Mouse (Mus musculus) granulocyte monocyte progenitor cell, adult 5-6 weeks (primary cell): ENCODE measurements around the gene Apold1. TPM values are rescaled to one million over a fixed set of nuclear protein-coding genes. Genes with fewer than 3 reads are reported as not detected.
A peak's percentile ranks its signal among the peaks of the same experiment; 100 is the strongest.

ENCODE experiments used
- ATAC-seq: replicated peaks from 2 replicates; pipeline ENCODE4 v1.8.0; 2016; ENCODE audit warnings: mild to moderate bottlenecking, moderate TSS enrichment, inconsistent platforms; ENCODE audit not compliant: poor library complexity, severe bottlenecking
- total RNA-seq, 2 experiments: library from RNA; stranded (forward) in 1 of 2; stranded (reverse) in 1 of 2; fragments of 200-712, 200-1000 nt in 1 of 2; fragments of >200 nt in 1 of 2; fragmentation: Nextera tagmentation in 1 of 2; gene quantifications; 2 replicates each; pipeline ENCODE4 v1.2.3; 2014 to 2017

The Apold1 gene
- total RNA-seq, 2 experiments from 2014 or later, result not detected

GRCm38 (mm10) chr6:134969498-134969897 lies 12.0 kb upstream of the Apold1 start:
- ATAC-seq, result no peak

GRCm38 (mm10) chr6:134972096-134972495 lies 9.4 kb upstream of the Apold1 start:
- ATAC-seq, result no peak

- ATAC-seq, result no peak
Measured at GRCm38 (mm10) chr6:134976628-134977027, 4.9 kb upstream of the Apold1 start.

- ATAC-seq, result peak; percentile 96
Measured at GRCm38 (mm10) chr6:134983529-134984370, 2.2 kb downstream of the Apold1 start.

GRCm38 (mm10) chr6:134984748-134985147 lies 3.2 kb downstream of the Apold1 start:
- no peak for ATAC-seq

GRCm38 (mm10) chr6:134988377-134988776 lies 6.9 kb downstream of the Apold1 start:
- ATAC-seq, result no peak

GRCm38 (mm10) chr6:134990674-134991073 lies 9.2 kb downstream of the Apold1 start:
- no peak for ATAC-seq

GRCm38 (mm10) chr6:134994031-134994651 lies 12.6 kb downstream of the Apold1 start:
- peak; percentile 47 for ATAC-seq

GRCm38 (mm10) chr6:134994985-134995384 lies 13.5 kb downstream of the Apold1 start:
- ATAC-seq, result no peak

- ATAC-seq, result peak; percentile 75
Measured at GRCm38 (mm10) chr6:134996918-134997317, 15.4 kb downstream of the Apold1 start.

GRCm38 (mm10) chr6:134998076-134998475 lies 16.6 kb downstream of the Apold1 start:
- no peak for ATAC-seq

- ATAC-seq, result no peak
Measured at GRCm38 (mm10) chr6:134998781-134999180, 17.3 kb downstream of the Apold1 start.

- ATAC-seq, result no peak
Measured at GRCm38 (mm10) chr6:135000272-135000671, 18.8 kb downstream of the Apold1 start.

GRCm38 (mm10) chr6:135001991-135002390 lies 20.5 kb downstream of the Apold1 start:
- peak; percentile 33 for ATAC-seq

GRCm38 (mm10) chr6:135006372-135006771 lies 24.9 kb downstream of the Apold1 start:
- no peak for ATAC-seq

- ATAC-seq, result peak; percentile 99
Measured at GRCm38 (mm10) chr6:135011048-135011733, 29.7 kb downstream of the Apold1 start, which contains the start of gene Ddx47. Gene Ddx47 (plus strand): TSS chr6:135011612.

GRCm38 (mm10) chr6:135011734-135012116 lies 30.2 kb downstream of the Apold1 start:
- no peak for ATAC-seq

GRCm38 (mm10) chr6:135017211-135017610 lies 35.7 kb downstream of the Apold1 start:
- no peak for ATAC-seq

GRCm38 (mm10) chr6:135019564-135019963 lies 38.0 kb downstream of the Apold1 start:
- ATAC-seq, result no peak

GRCm38 (mm10) chr6:135021633-135022032 lies 40.1 kb downstream of the Apold1 start:
- no peak for ATAC-seq

GRCm38 (mm10) chr6:135023379-135023778 lies 41.9 kb downstream of the Apold1 start:
- ATAC-seq, result no peak
